16 mouse cellular contexts compared by ENCODE assay signal in the genomic region with DNA sequence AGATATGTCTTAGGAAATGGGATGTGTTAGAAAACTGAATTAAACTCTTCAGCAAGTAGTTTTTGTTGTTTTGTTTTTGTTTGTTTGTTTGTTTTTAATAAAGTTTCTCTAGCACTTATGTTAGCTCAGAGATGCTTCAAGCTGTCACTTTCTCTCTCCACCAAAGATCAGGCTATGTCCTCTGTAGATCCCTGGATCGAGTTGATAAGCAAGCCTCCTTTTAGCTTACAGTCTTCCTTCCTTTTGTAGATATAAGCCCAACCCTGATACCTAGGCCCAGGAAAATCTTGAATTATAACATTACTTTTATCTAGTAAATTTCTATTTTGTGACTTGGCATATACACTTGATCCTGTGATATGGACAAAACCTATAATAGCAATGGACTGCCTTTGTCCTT.
"Had no signal": no experiment of that assay in that cellular context is flagged by ENCODE, and none has a peak within 500 bp of the region (broad histone marks: within the 10 kb centered on the region; RNA-seq: fewer than 3 reads in every experiment).

No protein-coding gene starts in this region.

- H3K36me3 ChIP-seq: neural tube, embryonic 13.5 days; neural tube, embryonic 15.5 days; stomach, embryonic 15.5 days had no signal

- H3K9me3 ChIP-seq: neural tube, embryonic 13.5 days; neural tube, embryonic 15.5 days; stomach, embryonic 15.5 days had no signal

- DNase-seq: retina, postnatal 1 day; right cerebral cortex, adult 18-20 months; right cerebral cortex, postnatal 14 days; right cerebral cortex, postnatal 25 days; right cerebral cortex, postnatal 4 days; spleen, adult 18-20 months; thymus, adult 18-20 months; thymus, adult 2 months; thymus, postnatal 14 days; thymus, postnatal 25 days; thymus, postnatal 36 days; thymus, postnatal 4 days had no signal

- H3K27ac ChIP-seq: neural tube, embryonic 13.5 days; neural tube, embryonic 15.5 days; stomach, embryonic 15.5 days; stomach, postnatal 0 days had no signal

- H3K9ac ChIP-seq: neural tube, embryonic 13.5 days; neural tube, embryonic 15.5 days; stomach, embryonic 15.5 days had no signal

- H3K4me3 ChIP-seq: neural tube, embryonic 13.5 days; neural tube, embryonic 15.5 days; stomach, embryonic 15.5 days had no signal

- H3K27me3 ChIP-seq: neural tube, embryonic 13.5 days; neural tube, embryonic 15.5 days; stomach, embryonic 15.5 days had no signal

- H3K4me2 ChIP-seq: neural tube, embryonic 13.5 days; neural tube, embryonic 15.5 days; stomach, embryonic 15.5 days had no signal
